Mouse (Mus musculus) gonadal fat pad, adult 2 months (tissue): Measurements from ENCODE around the gene Megf11. TPM values are rescaled to one million over a fixed set of nuclear protein-coding genes. Genes with fewer than 3 reads are reported as not detected.

ENCODE experiments used
- DNase-seq: peaks from one replicate; pipeline ENCODE4 v3.0.0-alpha.2; 2012; ENCODE audit warnings: low read depth
- polyA plus RNA-seq: library from polyadenylated mRNA; depleted of rRNA; stranded (reverse); fragments of >200 nt; gene quantifications from 2 replicates; pipeline ENCODE4 v1.2.3, GENCODE M21; 2012

Megf11 gene
- polyA plus RNA-seq, 1 experiment, result 0.39 TPM

DNA sequence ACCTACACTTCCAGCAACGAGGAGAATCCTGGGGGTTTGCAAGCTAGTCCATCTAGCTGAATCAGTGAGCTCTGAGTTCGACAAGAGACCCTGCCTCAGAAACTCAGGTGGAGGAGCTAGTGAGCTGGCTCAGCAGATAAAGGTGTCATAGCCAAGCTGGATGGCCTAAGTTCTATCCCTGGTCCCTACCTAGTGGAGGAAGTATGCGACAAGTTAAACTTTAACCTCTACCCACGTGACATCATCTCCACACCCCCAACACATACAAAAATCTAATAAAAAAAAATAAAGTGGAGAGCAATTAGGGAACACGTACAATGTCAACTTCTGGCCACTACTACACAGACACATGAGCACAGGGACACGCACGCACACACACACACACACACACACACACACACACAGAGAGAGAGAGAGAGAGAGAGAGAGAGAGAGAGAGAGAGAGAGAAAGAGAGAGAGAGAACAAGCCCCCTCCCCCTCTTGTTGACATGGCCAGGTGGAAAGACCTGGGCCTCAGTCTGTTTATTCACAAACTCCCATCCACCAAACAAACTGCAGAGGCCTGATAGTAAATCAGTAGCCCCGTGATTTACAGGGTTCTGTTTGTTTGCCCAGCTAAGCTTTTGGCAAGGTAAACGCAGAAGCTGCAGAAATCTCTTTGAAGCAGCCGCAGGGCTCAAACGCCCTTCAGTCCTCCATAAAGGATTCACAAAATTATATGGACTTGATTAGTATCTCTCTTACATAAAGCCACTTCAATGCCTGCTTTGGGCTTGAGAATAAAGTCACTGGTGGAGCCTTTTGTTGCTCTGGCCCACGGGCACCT lies 134.7 kb downstream of the Megf11 start:
- DNase-seq, result no peak

DNA sequence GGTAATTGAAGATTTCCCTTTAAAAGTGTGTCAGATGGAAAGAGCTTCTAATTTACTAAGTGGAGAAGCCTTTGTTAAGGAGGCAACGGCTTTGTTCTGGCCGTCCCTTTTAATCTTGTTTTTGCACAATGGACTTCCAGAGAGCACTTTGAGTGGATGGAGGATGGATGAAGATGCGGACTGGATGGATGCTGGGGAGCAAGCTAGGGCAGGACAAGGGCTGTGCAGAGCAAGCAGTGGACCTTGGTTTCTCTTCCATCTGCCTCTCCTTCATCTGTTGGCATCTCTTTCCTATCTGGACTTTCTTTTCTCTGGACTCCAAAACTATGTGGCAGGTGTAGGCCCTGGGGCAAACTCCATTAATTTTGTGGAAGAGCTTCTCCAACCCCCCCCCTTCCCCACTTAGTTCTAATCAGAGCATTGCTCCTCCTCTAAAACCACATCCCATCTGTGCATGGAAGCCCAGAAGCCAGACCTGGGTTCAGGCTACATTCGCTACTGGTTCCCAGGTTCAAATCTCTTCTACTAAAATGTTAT lies 135.4 kb downstream of the Megf11 start:
- DNase-seq, result no peak

DNA sequence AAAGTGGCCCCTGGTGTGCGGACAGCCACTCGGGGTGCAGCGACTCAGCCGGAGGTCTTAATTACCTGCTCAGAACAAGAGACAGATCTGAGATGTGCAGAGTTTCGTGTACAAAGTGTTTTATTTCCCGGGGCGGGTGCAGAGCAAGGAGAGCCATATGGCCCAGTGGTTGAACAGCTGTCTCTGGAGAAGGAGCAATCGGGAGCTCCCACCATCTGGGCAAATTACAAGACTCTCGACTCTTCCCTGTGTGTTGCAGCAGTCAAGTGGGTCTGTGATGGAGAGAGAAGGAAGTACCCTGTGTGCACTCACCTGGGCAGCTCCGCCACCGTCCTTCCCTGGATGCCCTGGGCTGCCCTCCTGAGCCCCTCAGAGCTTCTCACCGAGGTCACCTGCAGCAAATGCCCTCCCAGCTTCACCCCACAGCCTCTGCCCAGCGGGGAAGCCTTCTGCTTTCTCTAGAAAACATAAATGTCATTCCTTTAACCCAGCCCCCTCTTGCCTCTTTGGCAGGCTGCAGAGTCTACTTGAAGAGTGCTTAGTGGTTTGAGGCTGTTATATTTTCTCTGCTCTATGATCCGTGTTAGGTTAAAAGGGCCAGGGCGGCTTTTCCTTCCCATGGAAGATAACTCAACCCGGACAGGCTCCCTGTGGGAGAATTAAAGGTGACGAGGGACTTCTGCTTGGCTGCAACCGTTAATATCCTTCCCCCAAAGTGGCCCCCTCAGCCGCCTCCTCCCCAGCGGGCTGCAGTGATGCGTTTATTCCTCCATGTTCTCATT lies 138.0 kb downstream of the Megf11 start:
- no peak for DNase-seq

DNA sequence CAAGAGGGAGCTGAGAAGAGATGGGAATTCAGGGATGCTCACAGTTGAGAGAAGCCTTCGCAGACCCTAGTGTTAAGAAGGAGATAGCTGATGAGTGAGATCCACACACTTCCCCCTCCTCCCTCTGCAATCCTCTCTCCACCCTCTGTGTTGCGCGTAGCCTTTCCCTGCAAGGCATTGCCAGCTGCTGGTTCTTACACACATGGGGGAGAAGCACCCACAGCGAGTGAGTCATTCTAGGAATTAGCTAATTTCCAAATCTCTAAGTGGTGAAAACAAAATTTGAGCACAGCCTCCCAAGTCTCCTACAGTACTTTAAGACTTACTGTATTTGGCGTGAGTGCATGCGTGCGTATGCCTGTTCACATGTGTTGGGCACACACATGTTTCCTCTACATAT lies 142.6 kb downstream of the Megf11 start:
- no peak for DNase-seq

- no peak for DNase-seq
Measured at GRCm38 (mm10) chr9:64528595-64528994, 143.2 kb downstream of the Megf11 start.

GRCm38 (mm10) chr9:64531935-64532334 lies 146.5 kb downstream of the Megf11 start:
- no peak for DNase-seq

- DNase-seq, result no peak
Measured at GRCm38 (mm10) chr9:64532711-64533242, 147.4 kb downstream of the Megf11 start.

DNA sequence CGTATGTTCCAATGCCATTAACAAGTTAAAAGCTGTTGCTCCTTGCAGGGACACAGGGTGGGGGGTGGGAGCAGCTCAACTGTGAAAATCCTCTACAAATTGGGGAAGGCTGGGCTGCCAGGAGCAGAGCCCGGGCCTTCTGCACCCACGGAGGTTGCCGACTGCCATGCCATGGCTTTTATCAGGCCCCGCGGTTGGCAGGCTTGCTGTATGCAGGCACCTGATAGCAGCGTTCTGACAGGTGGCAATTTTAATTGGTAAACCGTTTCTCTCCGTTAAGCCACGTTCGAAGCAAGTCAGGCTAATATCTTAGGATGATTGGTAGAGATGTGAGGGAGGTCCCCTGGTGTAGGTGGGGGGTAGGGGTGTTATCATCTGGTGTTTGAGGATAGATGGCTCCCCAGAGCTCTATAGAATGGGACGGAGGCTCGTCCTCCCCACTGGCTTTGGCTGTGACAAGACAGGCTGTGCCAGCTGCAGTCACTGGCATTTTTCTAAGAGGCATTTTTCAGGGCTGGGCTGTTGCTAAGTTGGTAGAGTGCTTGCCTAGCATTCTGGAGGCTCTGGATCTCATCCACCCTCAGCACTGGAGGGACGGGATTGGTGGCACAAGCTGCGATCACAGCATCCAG lies 148.2 kb downstream of the Megf11 start:
- no peak for DNase-seq

GRCm38 (mm10) chr9:64534313-64534712 lies 148.9 kb downstream of the Megf11 start:
- no peak for DNase-seq

- no peak for DNase-seq
Measured at GRCm38 (mm10) chr9:64534856-64535539, 149.6 kb downstream of the Megf11 start.

- DNase-seq, result no peak
Measured at GRCm38 (mm10) chr9:64537821-64538220, 152.4 kb downstream of the Megf11 start.

DNA sequence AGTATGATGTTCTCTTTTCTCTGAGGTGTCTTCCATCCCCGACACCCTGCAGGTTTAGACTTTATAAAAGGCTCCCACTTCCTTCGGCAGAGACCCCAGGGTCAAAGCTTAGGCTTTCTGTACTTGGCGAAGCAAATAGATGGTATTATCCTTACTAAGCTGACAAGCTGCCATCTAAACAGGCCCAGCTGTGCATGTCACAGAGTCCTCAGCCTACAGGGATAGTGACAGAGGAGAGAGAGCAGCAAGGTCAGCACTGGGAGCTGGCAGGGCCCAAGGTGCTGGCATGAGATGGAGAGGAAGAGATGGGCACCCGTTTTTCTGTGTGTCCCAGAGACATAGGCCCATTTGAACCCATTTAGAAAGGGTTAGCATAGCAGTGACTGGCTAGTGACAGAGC lies 156.8 kb downstream of the Megf11 start:
- DNase-seq, result no peak

DNA sequence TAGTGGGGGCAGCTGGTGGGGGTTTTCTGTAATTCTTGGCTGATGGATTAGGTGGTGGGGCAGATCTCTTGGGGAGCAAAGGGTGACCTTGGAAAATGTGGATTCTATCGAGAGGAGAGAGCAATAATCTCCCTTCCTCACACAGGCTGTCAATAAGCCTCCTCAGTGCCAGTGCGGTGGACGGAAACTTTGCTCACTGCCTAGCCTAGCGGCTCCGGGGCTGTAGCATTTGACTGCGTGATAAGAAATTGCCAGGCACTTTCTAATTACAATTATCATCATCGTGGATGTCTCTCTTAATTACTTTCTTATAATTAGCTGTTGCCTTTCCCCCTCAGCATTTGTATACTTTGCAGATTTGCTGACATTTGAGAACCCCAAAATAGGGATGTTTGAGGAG lies 157.7 kb downstream of the Megf11 start:
- DNase-seq, result no peak

DNA sequence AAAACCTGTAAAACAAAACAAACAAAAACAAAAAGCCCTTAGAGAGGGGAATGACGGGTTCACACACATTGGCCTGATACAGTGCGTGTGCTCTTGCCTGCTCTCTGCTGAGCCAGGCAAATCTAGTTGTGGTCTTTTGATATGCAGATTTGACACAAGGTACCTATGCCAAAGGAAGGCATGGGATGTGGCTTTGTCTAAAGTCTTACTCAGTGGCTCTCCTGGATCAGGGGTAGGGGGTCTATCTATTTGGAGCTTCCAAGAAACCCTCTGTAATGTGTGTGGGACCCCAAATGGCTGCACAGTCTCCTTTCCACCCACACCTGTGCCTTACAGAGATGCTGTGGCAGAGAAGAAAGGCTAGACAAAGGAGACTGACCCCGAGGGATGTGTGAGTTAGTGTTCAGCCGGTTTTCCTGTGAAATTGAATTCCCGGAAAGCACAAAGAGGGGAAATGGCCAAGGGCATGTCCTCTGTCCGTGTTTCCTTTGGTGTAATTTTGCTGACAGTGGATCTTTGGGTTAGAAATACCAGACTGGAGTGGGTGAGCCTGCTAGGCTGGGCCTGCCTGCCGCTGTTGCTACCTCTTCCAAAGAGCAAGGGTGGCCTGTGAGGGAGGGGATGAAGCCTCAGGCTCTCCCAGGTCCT lies 161.0 kb downstream of the Megf11 start:
- no peak for DNase-seq

DNA sequence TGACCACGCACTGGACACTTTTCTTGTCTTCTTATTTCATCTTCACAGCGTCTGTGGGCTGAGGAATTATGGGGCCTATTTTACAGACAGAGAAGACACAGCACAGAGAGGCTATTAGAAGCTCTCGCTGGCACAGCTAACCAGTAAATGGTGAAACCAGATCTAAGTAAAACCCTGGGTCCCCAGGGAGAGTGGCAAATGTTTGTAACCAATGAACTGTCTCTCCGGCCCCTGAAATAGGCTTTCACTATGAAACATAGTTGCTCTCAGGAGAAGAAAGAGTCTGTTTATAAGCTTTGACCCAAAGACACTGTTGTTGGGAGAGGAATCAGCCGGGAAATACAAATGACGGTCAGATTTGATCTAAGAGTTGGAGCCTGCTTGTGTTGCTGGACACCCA lies 162.9 kb downstream of the Megf11 start:
- DNase-seq, result no peak

DNA sequence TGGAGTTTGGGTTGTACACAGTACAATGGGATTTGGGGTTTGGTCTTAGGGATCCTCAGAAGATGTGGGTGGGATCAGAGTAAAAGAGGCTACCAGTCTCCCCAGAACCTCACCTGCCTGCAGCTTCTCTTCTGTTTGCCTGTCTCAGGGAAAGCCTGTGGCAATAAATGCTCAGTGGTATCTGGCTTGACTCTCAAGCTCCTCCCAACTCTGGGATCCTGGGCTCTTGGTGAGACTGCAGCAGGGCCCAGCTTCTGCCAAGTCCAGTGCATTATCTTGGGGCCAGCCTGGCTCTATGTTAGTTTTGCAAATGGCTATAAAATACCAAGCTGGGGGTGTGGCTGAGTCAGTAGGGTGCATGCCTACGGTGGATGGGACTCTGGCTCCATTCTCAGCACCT lies 165.9 kb downstream of the Megf11 start:
- no peak for DNase-seq

GRCm38 (mm10) chr9:64552046-64552445 lies 166.6 kb downstream of the Megf11 start:
- DNase-seq, result no peak

- no peak for DNase-seq
Measured at GRCm38 (mm10) chr9:64553441-64553840, 168.0 kb downstream of the Megf11 start.

DNA sequence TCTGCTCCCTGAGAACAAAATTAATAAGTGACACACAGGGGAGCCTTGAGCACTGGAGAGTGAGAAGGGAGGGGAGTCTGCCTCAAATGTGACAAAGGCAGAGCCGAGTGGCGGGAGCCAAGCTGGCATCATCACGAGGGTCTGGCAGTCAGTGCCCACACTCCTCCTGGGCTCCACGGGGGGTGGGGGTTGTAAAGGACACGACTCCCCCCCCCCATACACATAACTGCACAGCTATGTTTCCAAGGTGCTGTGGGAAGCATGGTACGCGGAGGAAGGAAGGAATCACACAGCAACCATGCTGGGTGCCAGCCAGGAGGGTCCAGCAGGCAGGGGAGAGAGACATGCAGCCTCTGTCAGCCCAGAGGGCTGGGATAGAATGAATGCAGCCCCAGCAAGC lies 170.2 kb downstream of the Megf11 start:
- no peak for DNase-seq

- DNase-seq, result no peak
Measured at GRCm38 (mm10) chr9:64557110-64557745, 171.8 kb downstream of the Megf11 start.
